Mouse (Mus musculus) liver, embryonic 15.5 days (tissue): Measurements from ENCODE around the gene Batf2. TPM values are rescaled to one million over a fixed set of nuclear protein-coding genes. Genes with fewer than 3 reads are reported as not detected.

Source experiments
- polyA plus RNA-seq: library from polyadenylated mRNA; unstranded; fragments of >200 nt; fragmentation: Nextera tagmentation; extraction: Ambion mirVana; gene quantifications from 2 replicates; pipeline ENCODE4 v1.2.1, GENCODE M21; 2015

Gene Batf2
- polyA plus RNA-seq, 1 experiment from 2014 or later = 0.44 TPM

Other genes starting within 250 kb of the Batf2 start
- 2.8 and 2.9 TPM in 2 replicates for gene Tigd3, start 246.8 kb upstream of the Batf2 start, polyA plus RNA-seq
- 52.7 and 59.4 TPM in 2 replicates for gene Dpf2, start 228.0 kb upstream of the Batf2 start, polyA plus RNA-seq
- 2.9 and 3.1 TPM in 2 replicates for gene Cdc42ep2, start 216.2 kb upstream of the Batf2 start, polyA plus RNA-seq
- 53.8 and 58.9 TPM in 2 replicates for gene Pola2, start 176.8 kb upstream of the Batf2 start, polyA plus RNA-seq
- gene Slc22a20, start 154.8 kb upstream of the Batf2 start, polyA plus RNA-seq = 0.05 TPM in 1 of 2 replicates, not detected in the other
- 25.1 and 26.1 TPM in 2 replicates for gene Capn1, start 125.1 kb upstream of the Batf2 start, polyA plus RNA-seq
- 13.3 and 17.3 TPM in 2 replicates for gene Syvn1, start 94.4 kb upstream of the Batf2 start, polyA plus RNA-seq
- gene Mrpl49, start 83.2 kb upstream of the Batf2 start, polyA plus RNA-seq = 39.5 and 41.8 TPM in 2 replicates
- 401 and 446 TPM in 2 replicates for gene Fau, start 83.1 kb upstream of the Batf2 start, polyA plus RNA-seq
- gene Znhit2, start 79.8 kb upstream of the Batf2 start, polyA plus RNA-seq = 19.1 and 19.5 TPM in 2 replicates
- 49.1 and 50.2 TPM in 2 replicates for gene Tm7sf2, start 72.6 kb upstream of the Batf2 start, polyA plus RNA-seq
- 27.3 and 30.8 TPM in 2 replicates for gene Vps51, start 63.8 kb upstream of the Batf2 start, polyA plus RNA-seq
- not detected in 2 replicates for gene Tmem262, start 61.0 kb upstream of the Batf2 start, polyA plus RNA-seq
- gene Gm28374, start 58.7 kb upstream of the Batf2 start, polyA plus RNA-seq = 0.48 and 0.67 TPM in 2 replicates
- gene Zfpl1, start 56.0 kb upstream of the Batf2 start, polyA plus RNA-seq = 19.7 and 24.4 TPM in 2 replicates
- gene Cdca5, start 56.0 kb upstream of the Batf2 start, polyA plus RNA-seq = 34.5 and 35.4 TPM in 2 replicates
- 0.23 and 0.25 TPM in 2 replicates for gene AC131692.1, start 46.6 kb upstream of the Batf2 start, polyA plus RNA-seq
- 3.5 and 3.7 TPM in 2 replicates for gene Naaladl1, start 35.2 kb upstream of the Batf2 start, polyA plus RNA-seq
- 23.2 and 24.0 TPM in 2 replicates for gene Sac3d1, start 22.3 kb upstream of the Batf2 start, polyA plus RNA-seq
- 58.5 and 66.0 TPM in 2 replicates for gene Snx15, start 12.7 kb upstream of the Batf2 start, polyA plus RNA-seq
- 26.0 and 28.8 TPM in 2 replicates for gene Arl2, start 565 bp downstream of the Batf2 start, polyA plus RNA-seq
- gene Majin, start 43.4 kb downstream of the Batf2 start, polyA plus RNA-seq = not detected in 2 replicates
- 0.15 and 0.28 TPM in 2 replicates for gene Gpha2, start 85.4 kb downstream of the Batf2 start, polyA plus RNA-seq
- gene Ppp2r5b, start 94.9 kb downstream of the Batf2 start, polyA plus RNA-seq = 3.3 and 5.0 TPM in 2 replicates
- 4.7 and 5.8 TPM in 2 replicates for gene Atg2a, start 100.7 kb downstream of the Batf2 start, polyA plus RNA-seq
- 64.0 and 69.3 TPM in 2 replicates for gene Ehd1, start 135.7 kb downstream of the Batf2 start, polyA plus RNA-seq
- gene Cdc42bpg, start 165.5 kb downstream of the Batf2 start, polyA plus RNA-seq = 0.21 and 0.38 TPM in 2 replicates
- 25.1 and 25.4 TPM in 2 replicates for gene Men1, start 194.0 kb downstream of the Batf2 start, polyA plus RNA-seq
- 7.7 and 9.1 TPM in 2 replicates for gene Map4k2, start 200.2 kb downstream of the Batf2 start, polyA plus RNA-seq
- 64.3 and 68.8 TPM in 2 replicates for gene Sf1, start 222.7 kb downstream of the Batf2 start, polyA plus RNA-seq
- 6.4 and 9.2 TPM in 2 replicates for gene Pygm, start 243.4 kb downstream of the Batf2 start, polyA plus RNA-seq